Mouse (Mus musculus) regulatory T cell (primary cell): ENCODE data around the gene Kif4.

Experiments used
- in situ Hi-C: fragments of 300-600 bp; cut with MboI, MseI; formaldehyde crosslinking; loops from one replicate; pipeline ENCODE4 v1.15.1; 2025; ENCODE audit warnings: high pct_unique_total_duplicates

The Kif4 gene

GRCm38 (mm10) chrX:100729665-100730188 lies 104.2 kb downstream of the Kif4 start, which contains the start of gene Gdpd2:
TSS of gene Gdpd2 (plus strand) at chrX:100729873.
- in situ Hi-C loops, result no loop called here

- in situ Hi-C loops, result no loop called here
These were observed 104.7 kb downstream of the Kif4 start for GRCm38 (mm10) chrX:100730266-100730665.

GRCm38 (mm10) chrX:100734359-100734758 lies 108.8 kb downstream of the Kif4 start:
- in situ Hi-C loops, result no loop called here

GRCm38 (mm10) chrX:100738918-100739317 lies 113.4 kb downstream of the Kif4 start:
- in situ Hi-C loops, result loop anchor here (5.0 kb wide), 1 partner anchor 48 kb away; no protein-coding TSS in a partner anchor

- in situ Hi-C loops, result loop anchor here (5.0 kb wide), 1 partner anchor 48 kb away; no protein-coding TSS in a partner anchor
These were observed 113.9 kb downstream of the Kif4 start for GRCm38 (mm10) chrX:100739443-100739842.

- in situ Hi-C loops, result no loop called here
These were observed 115.2 kb downstream of the Kif4 start for GRCm38 (mm10) chrX:100740785-100741184.

- in situ Hi-C loops, result no loop called here
These were observed 116.4 kb downstream of the Kif4 start for GRCm38 (mm10) chrX:100741940-100742339.

- in situ Hi-C loops, result no loop called here
These were observed 140.3 kb downstream of the Kif4 start for GRCm38 (mm10) chrX:100765855-100766254.

- in situ Hi-C loops, result no loop called here
These were observed 141.8 kb downstream of the Kif4 start, which contains the start of gene Dlg3 for GRCm38 (mm10) chrX:100767181-100767884. TSS of gene Dlg3 (plus strand) at chrX:100767722.

GRCm38 (mm10) chrX:100767885-100768626 lies 142.5 kb downstream of the Kif4 start:
- in situ Hi-C loops, result no loop called here

- in situ Hi-C loops, result no loop called here
These were observed 143.7 kb downstream of the Kif4 start for GRCm38 (mm10) chrX:100769281-100769680.

GRCm38 (mm10) chrX:100774341-100774811 lies 148.8 kb downstream of the Kif4 start:
- in situ Hi-C loops, result loop anchor here (5.0 kb wide), 1 partner anchor 168 kb away; no protein-coding TSS in a partner anchor

GRCm38 (mm10) chrX:100775405-100775804 lies 149.9 kb downstream of the Kif4 start:
- in situ Hi-C loops, result no loop called here

GRCm38 (mm10) chrX:100776494-100776893 lies 151.0 kb downstream of the Kif4 start:
- in situ Hi-C loops, result no loop called here
